Mouse (Mus musculus): ENCODE data around the gene Atp5j2.

The Atp5j2 gene

GRCm38 (mm10) chr5:145201321-145201991 is 9.6 kb upstream of the Atp5j2 start, which contains the start of gene Zkscan14:
Gene Zkscan14, minus strand, starts transcription at chr5:145201868.
- DNase-seq (ENCODE audit: low spot score in 2 of 2), result peak; percentile 76 to 78

GRCm38 (mm10) chr5:145200387-145200786 is 8.5 kb upstream of the Atp5j2 start:
- no peak for DNase-seq (ENCODE audit: low spot score in 2 of 2)

- DNase-seq (ENCODE audit: low spot score in 2 of 2), result peak; percentile 92 to 93
These were observed 725 bp downstream of the Atp5j2 start for GRCm38 (mm10) chr5:145190875-145191798.

- no peak for DNase-seq (ENCODE audit: low spot score in 2 of 2)
These were observed 1.5 kb downstream of the Atp5j2 start for GRCm38 (mm10) chr5:145190373-145190772.

- no peak for DNase-seq (ENCODE audit: low spot score in 2 of 2)
These were observed 2.4 kb downstream of the Atp5j2 start for GRCm38 (mm10) chr5:145189416-145189815.

- DNase-seq (ENCODE audit: low spot score in 2 of 2), result no peak
These were observed 6.6 kb downstream of the Atp5j2 start for GRCm38 (mm10) chr5:145185244-145185643.

GRCm38 (mm10) chr5:145178461-145178980 is 13.3 kb downstream of the Atp5j2 start:
- DNase-seq (ENCODE audit: low spot score in 2 of 2), result no peak

- DNase-seq (ENCODE audit: low spot score in 2 of 2), result no peak
These were observed 24.6 kb downstream of the Atp5j2 start for GRCm38 (mm10) chr5:145167306-145167661.

- peak; percentile 100 for DNase-seq (ENCODE audit: low spot score in 2 of 2)
These were observed 25.1 kb downstream of the Atp5j2 start, which contains the start of the genes Ptcd1 and Cpsf4 for GRCm38 (mm10) chr5:145166536-145167305. Gene Ptcd1, minus strand, starts transcription at chr5:145167108. Gene Cpsf4, plus strand, starts transcription at chr5:145167213.

GRCm38 (mm10) chr5:145165184-145165583 is 26.7 kb downstream of the Atp5j2 start:
- DNase-seq (ENCODE audit: low spot score in 2 of 2), result no peak

- no peak for DNase-seq (ENCODE audit: low spot score in 2 of 2)
These were observed 27.2 kb downstream of the Atp5j2 start for GRCm38 (mm10) chr5:145164710-145165109.

- DNase-seq (ENCODE audit: low spot score in 2 of 2), result no peak
These were observed 30.5 kb downstream of the Atp5j2 start for GRCm38 (mm10) chr5:145161361-145161760.

- no peak for DNase-seq (ENCODE audit: low spot score in 2 of 2)
These were observed 39.2 kb downstream of the Atp5j2 start for GRCm38 (mm10) chr5:145152690-145153089.

- no peak for DNase-seq (ENCODE audit: low spot score in 2 of 2)
These were observed 42.6 kb downstream of the Atp5j2 start for GRCm38 (mm10) chr5:145149294-145149693.

- DNase-seq (ENCODE audit: low spot score in 2 of 2), result no peak
These were observed 44.1 kb downstream of the Atp5j2 start for GRCm38 (mm10) chr5:145147748-145148147.

GRCm38 (mm10) chr5:145140611-145141010 is 51.3 kb downstream of the Atp5j2 start:
- no peak for DNase-seq (ENCODE audit: low spot score in 2 of 2)

- peak; percentile 96 for DNase-seq (ENCODE audit: low spot score in 2 of 2)
These were observed 52.0 kb downstream of the Atp5j2 start, which contains the start of the genes Pdap1 and Bud31 for GRCm38 (mm10) chr5:145139571-145140519. Gene Pdap1, minus strand, starts transcription at chr5:145140238. Gene Bud31, plus strand, starts transcription at chr5:145140362.

- DNase-seq (ENCODE audit: low spot score in 2 of 2), result no peak
These were observed 53.0 kb downstream of the Atp5j2 start for GRCm38 (mm10) chr5:145138836-145139235.

Measured in right cerebral cortex, adult 2 months (tissue).